Mouse (Mus musculus) heart, postnatal 10 days (tissue): ENCODE measurements at regions not wholly inside any gene's neighbourhood (a gene's known extent, or its start where the extent isn't known, plus 50 kb on each side); places are given as distances from the start of the nearest gene placed in this dataset.

Experiments
- microRNA-seq, 2 experiments: library from miRNA; unstranded; fragments of <30 nt; microRNA quantifications; one replicate each; pipeline ENCODE4 v1.2.0; 2022

Small RNAs in the stretch of these regions (microRNA-seq; reads per million reads assigned to microRNA genes)
- gene Gm44361 = 0 reads per million in 2 experiments
